In the genomic region with DNA sequence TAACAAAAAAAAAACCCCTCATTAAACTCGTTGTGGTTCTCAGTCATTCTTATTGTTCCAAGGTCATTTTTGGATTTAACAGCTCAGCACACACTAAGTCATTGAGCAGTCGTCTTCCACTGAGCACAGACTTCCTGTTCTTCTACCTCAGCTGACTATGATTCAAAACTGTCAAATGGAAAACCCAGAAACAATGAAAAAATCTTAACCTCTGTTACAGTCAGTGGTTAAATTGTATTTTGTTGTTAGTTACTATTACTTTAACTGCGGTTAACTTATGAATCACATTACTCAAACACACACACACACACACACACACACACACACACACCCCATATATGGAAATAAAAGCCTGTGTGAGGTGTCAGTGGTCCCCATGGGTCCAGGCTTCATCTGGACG, we compare ENCODE assay signal across 31 mouse cellular contexts.
DNase-seq lines count a peak whose midpoint lies in the region; ATAC-seq and TF ChIP-seq lines count a peak whose summit lies in the region.
"Had no signal": no experiment of that assay in that cellular context is flagged by ENCODE, and none has a peak within 500 bp of the region (broad histone marks: within the 10 kb centered on the region; RNA-seq: fewer than 3 reads in every experiment).

No protein-coding gene starts in this region.

- CTCF ChIA-PET in Patski (lab: Charles Lee): no interaction called here

- no peaks in the 10 kb centered on the region for H3K27me3 ChIP-seq in Patski
- H3K27me3 ChIP-seq: CH12.LX; embryonic facial prominence, embryonic 12.5 days; hindbrain, embryonic 13.5 days; kidney, embryonic 15.5 days; liver, embryonic 13.5 days; midbrain, embryonic 12.5 days; neural tube, embryonic 15.5 days had no signal

- in situ Hi-C loops in Patski (cut with MboI; ENCODE audit: low pct_unique_long_range_greater_than_20kb): loop anchor here (5.0 to 25.0 kb wide), 6 partner anchors 94 to 951 kb away; partner anchors contain the start of genes E030018B13Rik and Trpm1

- peak; percentile 70 for DNase-seq in 416B (ENCODE audit: low read depth)
- DNase-seq in Patski (ENCODE audit: low read depth, low spot score): peak; percentile 68
- peak; percentile 29 to 57 for DNase-seq in natural killer cell, adult 2 months (ENCODE audit: low spot score in 2 of 2)
- DNase-seq in testis, postnatal 10 days (ENCODE audit: low spot score): no peak
- DNase-seq in left cerebral cortex, adult 8-10 months (ENCODE audit: low spot score in 2 of 2): no peak
- no peak for DNase-seq in embryo, embryonic 11 days
- DNase-seq: adrenal gland, postnatal 14 days; cerebellum, adult 2 months; cerebellum, postnatal 25 days; gastrocnemius, adult 2 months; gastrocnemius, postnatal 36 days; heart, adult 18-20 months; heart, postnatal 36 days; kidney, adult 11 months; kidney, postnatal 36 days; left cerebral cortex, postnatal 4 days; liver, embryonic 13.5 days; lung, adult 2 months; lung, postnatal 10 days; retina, postnatal 1 day; right cerebral cortex, postnatal 14 days; thymus, adult 18-20 months; thymus, postnatal 25 days had no signal

- POLR2A ChIA-PET in Patski (lab: Charles Lee): no interaction called here

- ATAC-seq in Patski: no peak
- peak; percentile 22 to 33; a peak in 3 of 4 replicates for ATAC-seq in hematopoietic stem cell, adult 5-6 weeks (replicated peaks in 1 of 2; ENCODE audit: insufficient read depth in 1 of 2, low FRiP score in 2 of 2, low TSS enrichment in 1 of 2, low read depth in 1 of 2, poor library complexity in 2 of 2, severe bottlenecking in 2 of 2)
- ATAC-seq: forebrain, embryonic 16.5 days had no signal

- no peak for TF ChIP-seq CTCF in Patski (IDR thresholded peaks at IDR 0.05)

Comparison
In these comparisons a context has a peak if more than half of its experiments do, and no peak if none do; other contexts are left out.
1. DNase-seq: peak in 416B (single experiment), Patski (single experiment) and natural killer cell, adult 2 months (2 of 2); none in testis, postnatal 10 days (single experiment), left cerebral cortex, adult 8-10 months (0 of 2) and embryo, embryonic 11 days (single experiment).